Mouse (Mus musculus): ENCODE measurements around the gene Ttll10.

DNA sequence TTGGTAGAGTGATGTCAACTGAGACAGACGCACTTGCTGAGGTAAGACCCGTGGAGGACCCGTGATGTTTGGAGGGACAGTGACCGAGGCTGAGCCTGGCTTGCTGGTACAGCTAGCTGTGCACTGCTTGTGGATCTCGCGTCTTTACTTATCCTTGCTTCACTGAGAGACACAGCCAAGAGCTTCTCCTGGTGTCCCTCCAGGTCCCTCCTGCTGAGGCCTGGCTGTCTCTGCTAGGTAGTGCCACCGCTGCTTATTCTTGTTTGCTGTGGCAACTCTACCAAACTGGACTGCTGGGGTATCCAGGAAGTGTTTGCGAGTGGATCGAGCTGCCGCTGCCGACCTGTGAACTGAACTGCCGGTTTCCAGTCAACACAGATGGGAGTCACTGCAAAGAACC lies 39.4 kb downstream of the Ttll10 start:
- no peak for TF ChIP-seq CTCF (IDR thresholded peaks at IDR 0.05; ENCODE audit: control insufficient read depth, insufficient read depth, insufficient replicate concordance, low read depth, low read length)
- TF ChIP-seq POLR2A (IDR thresholded peaks at IDR 0.05; ENCODE audit: control insufficient read depth, low read depth, low read length), result no peak

Data from testis, adult 2 months (tissue).